Mouse (Mus musculus): ENCODE measurements at regions not wholly inside any gene's neighbourhood (a gene's known extent, or its start where the extent isn't known, plus 50 kb on each side); places are given as distances from the start of the nearest gene placed in this dataset.

GRCm38 (mm10) chr9:85112928-85113327 lies 199.6 kb upstream of the Gm11114 start:
- no peaks in the 10 kb centered on the region for H3K9me3 ChIP-seq
- H3K27me3 ChIP-seq (ENCODE audit: insufficient read depth, poor library complexity, severe bottlenecking): no peaks in the 10 kb centered on the region
- no peak overlapping the region for H3K4me3 ChIP-seq
- no peaks in the 10 kb centered on the region for H3K36me3 ChIP-seq
- WGBS: 22% methylated on average over 3 of the region's 3 CpGs
- no peaks in the 10 kb centered on the region for H3K4me1 ChIP-seq
- no peak overlapping the region for H3K27ac ChIP-seq
- DNase-seq (ENCODE audit: low spot score): no peak

- no peak overlapping the region for H3K27ac ChIP-seq
- H3K36me3 ChIP-seq: no peaks in the 10 kb centered on the region
- DNase-seq (ENCODE audit: low spot score): no peak
- no peaks in the 10 kb centered on the region for H3K9me3 ChIP-seq
- 73% methylated on average over 2 of the region's 2 CpGs for WGBS
- H3K4me1 ChIP-seq: no peaks in the 10 kb centered on the region
- no peak overlapping the region for H3K4me3 ChIP-seq
- H3K27me3 ChIP-seq (ENCODE audit: insufficient read depth, poor library complexity, severe bottlenecking): no peaks in the 10 kb centered on the region
Observed at GRCm38 (mm10) chr9:85114234-85114633, 198.3 kb upstream of the Gm11114 start.

DNA sequence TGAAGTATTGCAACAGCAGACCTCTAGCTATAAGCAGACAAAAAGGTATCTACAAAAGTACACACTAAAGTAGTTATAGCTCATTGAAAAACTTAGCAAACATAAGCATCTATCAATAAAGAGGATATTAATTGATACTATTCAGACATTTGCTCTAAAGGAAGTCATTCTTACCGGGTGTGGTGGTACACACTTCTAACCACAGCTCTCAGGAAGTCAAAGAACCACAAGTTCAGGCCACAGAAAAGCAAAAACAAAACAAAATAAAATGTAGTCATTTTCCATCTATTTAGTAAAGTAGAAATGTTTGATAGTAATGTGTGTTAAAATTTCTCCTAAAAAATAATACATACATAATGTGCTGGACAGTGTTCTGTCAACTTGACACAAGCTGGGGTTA lies 192.5 kb upstream of the Gm11114 start:
- Histone ChIP-seq H3K9me3 (no peaks in the 10 kb centered on the region), H3K27me3 (ENCODE audit: insufficient read depth, poor library complexity, severe bottlenecking) (no peaks in the 10 kb centered on the region), H3K27ac (no peak overlapping the region), H3K36me3 (no peaks in the 10 kb centered on the region), H3K4me1 (no peaks in the 10 kb centered on the region), H3K4me3 (no peak overlapping the region)
- WGBS: 71% methylated on average over 1 of the region's 1 CpGs
- DNase-seq (ENCODE audit: low spot score): no peak

- no peaks in the 10 kb centered on the region for H3K36me3 ChIP-seq
- DNase-seq (ENCODE audit: low spot score): no peak
- H3K4me3 ChIP-seq: no peak overlapping the region
- no peaks in the 10 kb centered on the region for H3K27me3 ChIP-seq (ENCODE audit: insufficient read depth, poor library complexity, severe bottlenecking)
- H3K9me3 ChIP-seq: no peaks in the 10 kb centered on the region
- no peak overlapping the region for H3K27ac ChIP-seq
- H3K4me1 ChIP-seq: no peaks in the 10 kb centered on the region
Observed at GRCm38 (mm10) chr9:85121059-85121458, 191.5 kb upstream of the Gm11114 start.

DNA sequence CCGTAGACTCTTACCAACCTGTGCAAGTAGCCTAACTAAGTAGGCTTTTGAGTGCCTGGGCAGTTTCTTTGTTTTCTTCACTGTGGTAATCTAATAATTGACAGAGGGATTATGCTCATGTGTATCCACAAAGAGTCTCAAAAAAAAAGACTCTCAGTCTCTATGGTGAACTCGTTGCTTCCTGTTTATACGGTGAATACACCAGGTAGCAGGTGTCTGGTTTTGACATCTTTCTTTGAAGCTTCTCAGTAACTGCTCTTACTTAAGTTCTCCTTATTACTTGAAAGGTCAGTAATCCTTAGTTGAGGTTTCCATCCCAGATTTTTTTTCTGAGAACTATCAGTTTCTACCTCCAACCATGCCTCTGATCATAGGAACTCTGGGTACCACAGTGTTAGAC lies 188.9 kb upstream of the Gm11114 start:
- no peak for DNase-seq (ENCODE audit: low spot score)
- 86% methylated on average over 3 of the region's 3 CpGs for WGBS
- Histone ChIP-seq H3K9me3 (no peaks in the 10 kb centered on the region), H3K36me3 (no peaks in the 10 kb centered on the region), H3K4me3 (no peak overlapping the region), H3K27me3 (ENCODE audit: insufficient read depth, poor library complexity, severe bottlenecking) (no peaks in the 10 kb centered on the region), H3K4me1 (no peaks in the 10 kb centered on the region), H3K27ac (no peak overlapping the region)

- Histone ChIP-seq H3K27ac (no peak overlapping the region), H3K36me3 (no peaks in the 10 kb centered on the region), H3K27me3 (ENCODE audit: insufficient read depth, poor library complexity, severe bottlenecking) (no peaks in the 10 kb centered on the region), H3K4me1 (no peaks in the 10 kb centered on the region), H3K9me3 (no peaks in the 10 kb centered on the region), H3K4me3 (no peak overlapping the region)
- DNase-seq (ENCODE audit: low spot score): no peak
- WGBS: 57% methylated on average over 4 of the region's 4 CpGs
Observed at GRCm38 (mm10) chr9:85125775-85126174, 186.8 kb upstream of the Gm11114 start.

- no peaks in the 10 kb centered on the region for H3K27me3 ChIP-seq (ENCODE audit: insufficient read depth, poor library complexity, severe bottlenecking)
- no peaks in the 10 kb centered on the region for H3K9me3 ChIP-seq
- H3K4me1 ChIP-seq: no peaks in the 10 kb centered on the region
- no peak for DNase-seq (ENCODE audit: low spot score)
- H3K27ac ChIP-seq: no peak overlapping the region
- H3K36me3 ChIP-seq: no peaks in the 10 kb centered on the region
- 80% methylated on average over 6 of the region's 6 CpGs for WGBS
- H3K4me3 ChIP-seq: no peak overlapping the region
Observed at GRCm38 (mm10) chr9:85126541-85126940, 186.0 kb upstream of the Gm11114 start.

DNA sequence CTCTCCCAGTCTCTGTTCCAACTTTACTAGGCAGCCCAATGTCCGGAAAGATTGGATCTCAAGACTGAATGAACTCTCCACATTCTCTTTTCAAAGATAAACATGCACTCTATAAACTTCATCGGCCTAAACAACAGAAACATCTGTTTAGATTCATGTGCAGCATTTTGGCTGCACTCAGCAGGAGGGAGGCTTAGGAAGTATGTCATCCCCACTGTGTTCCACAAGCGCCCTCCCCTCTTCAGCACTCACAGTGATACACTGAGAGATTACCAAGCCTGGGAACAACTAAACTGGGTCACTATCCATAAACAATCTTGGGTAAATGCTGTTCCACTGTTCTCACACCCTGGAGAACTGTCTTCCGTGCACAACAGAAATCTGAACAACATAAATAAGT lies 185.5 kb upstream of the Gm11114 start:
- H3K27ac ChIP-seq: no peak overlapping the region
- H3K4me1 ChIP-seq: no peaks in the 10 kb centered on the region
- WGBS: 72% methylated on average over 4 of the region's 4 CpGs
- no peaks in the 10 kb centered on the region for H3K27me3 ChIP-seq (ENCODE audit: insufficient read depth, poor library complexity, severe bottlenecking)
- no peaks in the 10 kb centered on the region for H3K9me3 ChIP-seq
- H3K4me3 ChIP-seq: no peak overlapping the region
- no peaks in the 10 kb centered on the region for H3K36me3 ChIP-seq
- no peak for DNase-seq (ENCODE audit: low spot score)

GRCm38 (mm10) chr9:85134900-85135299 lies 177.7 kb upstream of the Gm11114 start:
- no peak overlapping the region for H3K4me3 ChIP-seq
- H3K4me1 ChIP-seq: peaks cover 6% of the 10 kb centered on the region; the same call in 1 of the 2 replicates
- H3K27ac ChIP-seq: no peak overlapping the region
- no peak for DNase-seq (ENCODE audit: low spot score)
- H3K9me3 ChIP-seq: no peaks in the 10 kb centered on the region
- 54% methylated on average over 1 of the region's 1 CpGs for WGBS
- H3K36me3 ChIP-seq: no peaks in the 10 kb centered on the region
- H3K27me3 ChIP-seq (ENCODE audit: insufficient read depth, poor library complexity, severe bottlenecking): no peaks in the 10 kb centered on the region

GRCm38 (mm10) chr9:85136715-85137582 lies 175.6 kb upstream of the Gm11114 start:
- H3K4me1 ChIP-seq: peaks cover 9% of the 10 kb centered on the region; the same call in 1 of the 2 replicates
- no peaks in the 10 kb centered on the region for H3K27me3 ChIP-seq (ENCODE audit: insufficient read depth, poor library complexity, severe bottlenecking)
- DNase-seq (ENCODE audit: low spot score): no peak
- no peak overlapping the region for H3K4me3 ChIP-seq
- no peaks in the 10 kb centered on the region for H3K36me3 ChIP-seq
- H3K27ac ChIP-seq: no peak overlapping the region
- 75% methylated on average over 6 of the region's 6 CpGs for WGBS
- H3K9me3 ChIP-seq: no peaks in the 10 kb centered on the region

DNA sequence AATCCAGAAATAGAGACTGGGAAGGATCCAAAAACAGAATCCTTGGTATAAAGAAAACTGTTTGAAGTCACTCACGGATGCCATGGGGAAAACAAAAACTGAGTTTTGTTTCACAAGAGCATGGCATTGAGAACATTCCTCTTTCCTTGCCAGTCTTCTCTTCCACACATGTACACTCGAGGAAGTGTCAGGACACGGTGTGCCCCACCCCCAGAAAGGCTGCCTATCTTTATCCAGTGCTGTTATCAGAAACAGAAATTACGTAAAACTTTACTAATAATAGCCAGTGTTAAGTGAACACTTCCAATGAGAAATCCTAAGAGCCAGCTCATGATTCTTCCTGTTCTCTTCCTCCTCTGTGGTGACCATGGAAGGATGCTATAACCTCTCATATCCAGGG lies 172.7 kb upstream of the Gm11114 start:
- Histone ChIP-seq H3K9me3 (no peaks in the 10 kb centered on the region), H3K27ac (no peak overlapping the region), H3K27me3 (ENCODE audit: insufficient read depth, poor library complexity, severe bottlenecking) (no peaks in the 10 kb centered on the region), H3K4me1 (peaks cover 9% of the 10 kb centered on the region; the same call in 1 of the 2 replicates), H3K36me3 (no peaks in the 10 kb centered on the region), H3K4me3 (no peak overlapping the region)
- DNase-seq (ENCODE audit: low spot score): no peak
- WGBS: 38% methylated on average over 4 of the region's 4 CpGs

DNA sequence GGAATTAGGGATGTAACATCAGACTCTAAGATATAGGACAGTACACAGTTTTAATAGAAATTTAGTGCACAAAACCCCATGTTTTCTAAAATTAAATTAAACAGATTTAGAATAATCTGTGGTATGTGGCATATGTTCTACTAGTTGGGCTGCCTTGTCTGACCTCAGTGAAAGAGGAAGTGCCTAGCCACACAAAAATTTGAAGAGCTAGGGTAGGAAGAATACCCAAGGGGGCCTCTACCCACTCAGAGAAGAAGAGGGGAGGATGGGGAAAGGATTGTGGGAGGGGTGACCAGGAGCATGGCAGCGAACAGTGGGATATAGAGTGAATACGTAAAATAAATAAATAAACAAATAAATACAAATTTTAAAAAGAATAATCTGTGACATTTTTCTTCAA lies 168.2 kb upstream of the Gm11114 start:
- 82% methylated on average over 2 of the region's 2 CpGs for WGBS
- Histone ChIP-seq H3K9me3 (no peaks in the 10 kb centered on the region), H3K4me3 (no peak overlapping the region), H3K27ac (no peak overlapping the region), H3K36me3 (no peaks in the 10 kb centered on the region), H3K4me1 (peaks cover 8% of the 10 kb centered on the region; the same call in 1 of the 2 replicates), H3K27me3 (ENCODE audit: insufficient read depth, poor library complexity, severe bottlenecking) (no peaks in the 10 kb centered on the region)
- DNase-seq (ENCODE audit: low spot score): no peak

- DNase-seq (ENCODE audit: low spot score): no peak
- H3K4me1 ChIP-seq: no peaks in the 10 kb centered on the region
- no peaks in the 10 kb centered on the region for H3K9me3 ChIP-seq
- 88% methylated on average over 1 of the region's 1 CpGs for WGBS
- H3K36me3 ChIP-seq: no peaks in the 10 kb centered on the region
- no peak overlapping the region for H3K4me3 ChIP-seq
- no peak overlapping the region for H3K27ac ChIP-seq
- H3K27me3 ChIP-seq (ENCODE audit: insufficient read depth, poor library complexity, severe bottlenecking): no peaks in the 10 kb centered on the region
Observed at GRCm38 (mm10) chr9:85165632-85166031, 146.9 kb upstream of the Gm11114 start.

GRCm38 (mm10) chr9:85167243-85167642 lies 145.3 kb upstream of the Gm11114 start:
- no peak overlapping the region for H3K27ac ChIP-seq
- H3K4me1 ChIP-seq: no peaks in the 10 kb centered on the region
- no peak overlapping the region for H3K4me3 ChIP-seq
- H3K9me3 ChIP-seq: no peaks in the 10 kb centered on the region
- no peak for DNase-seq (ENCODE audit: low spot score)
- H3K27me3 ChIP-seq (ENCODE audit: insufficient read depth, poor library complexity, severe bottlenecking): no peaks in the 10 kb centered on the region
- no peaks in the 10 kb centered on the region for H3K36me3 ChIP-seq

All from heart, embryonic 10.5 days (tissue).